Mouse (Mus musculus) left cerebral cortex, postnatal 4 days (tissue): ENCODE results near the gene Pdgfra. TPM values are rescaled to one million over a fixed set of nuclear protein-coding genes. Genes with fewer than 3 reads are reported as not detected.

Experiments used
- DNase-seq: peaks from one replicate; pipeline ENCODE4 v3.0.0-alpha.2; 2022
- intact Hi-C: fragments of 180-260 bp; cut with DNase I; formaldehyde crosslinking; loops from one replicate; pipeline ENCODE4 v1.15.1; 2025
- microRNA-seq: library from miRNA; unstranded; fragments of <30 nt; microRNA quantifications from one replicate; pipeline ENCODE4 v1.2.0, GENCODE M21; 2022
- total RNA-seq, 2 experiments: library from RNA; stranded (reverse); gene quantifications; 2 replicates each; pipeline ENCODE4 v1.2.3; 2021

Gene Pdgfra
- total RNA-seq, 2 experiments from 2014 or later: 61.5 to 68.4 TPM

DNA sequence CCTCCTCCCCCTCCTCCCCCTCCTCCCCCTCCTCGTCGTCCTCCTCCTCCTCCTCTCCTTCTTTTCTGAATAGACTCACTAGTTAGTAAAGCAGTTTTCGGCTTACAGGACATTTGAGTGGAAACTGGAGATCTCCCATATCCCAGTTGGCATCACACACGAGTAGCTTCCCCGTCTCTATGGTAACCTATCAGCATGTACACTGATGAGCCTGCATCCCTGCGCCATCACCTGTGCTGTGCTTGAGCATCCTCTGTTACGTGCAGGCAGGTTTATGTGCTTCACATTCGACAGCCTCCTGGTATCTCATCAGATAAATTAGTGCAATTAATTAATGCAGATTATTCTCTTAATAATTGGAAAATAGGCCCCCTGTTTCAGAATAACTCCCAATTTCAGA, 46.3 kb downstream of the Pdgfra start:
- intact Hi-C loops: no loop called here

GRCm38 (mm10) chr5:75199698-75200365, 47.7 kb downstream of the Pdgfra start:
- DNase-seq: no peak

More for the DNA sequence above, 46.3 kb downstream of the Pdgfra start:
- DNase-seq: no peak

DNA sequence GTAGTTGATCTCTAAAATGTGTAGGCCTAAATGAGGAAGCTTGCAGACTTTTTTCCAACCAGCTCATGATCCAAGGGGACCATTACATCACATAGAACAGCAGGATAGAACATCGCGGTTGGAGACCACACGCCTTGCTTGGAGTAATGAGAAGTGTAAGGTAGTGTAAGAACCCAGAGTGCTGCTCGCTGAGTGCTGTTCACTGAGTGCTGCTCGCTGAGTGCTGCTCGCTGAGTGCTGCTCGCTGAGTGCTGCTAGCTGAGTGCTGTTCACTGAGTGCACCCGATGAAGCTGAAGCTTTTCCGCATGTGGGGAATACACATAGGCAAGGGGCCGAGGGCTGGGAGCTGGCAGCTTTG, 48.3 kb downstream of the Pdgfra start:
- DNase-seq: no peak

More at GRCm38 (mm10) chr5:75199698-75200365, 47.7 kb downstream of the Pdgfra start:
- intact Hi-C loops: no loop called here

GRCm38 (mm10) chr5:75207905-75208304, 55.8 kb downstream of the Pdgfra start:
- DNase-seq: no peak
- intact Hi-C loops: no loop called here

More for the DNA sequence above, 48.3 kb downstream of the Pdgfra start:
- intact Hi-C loops: no loop called here

DNA sequence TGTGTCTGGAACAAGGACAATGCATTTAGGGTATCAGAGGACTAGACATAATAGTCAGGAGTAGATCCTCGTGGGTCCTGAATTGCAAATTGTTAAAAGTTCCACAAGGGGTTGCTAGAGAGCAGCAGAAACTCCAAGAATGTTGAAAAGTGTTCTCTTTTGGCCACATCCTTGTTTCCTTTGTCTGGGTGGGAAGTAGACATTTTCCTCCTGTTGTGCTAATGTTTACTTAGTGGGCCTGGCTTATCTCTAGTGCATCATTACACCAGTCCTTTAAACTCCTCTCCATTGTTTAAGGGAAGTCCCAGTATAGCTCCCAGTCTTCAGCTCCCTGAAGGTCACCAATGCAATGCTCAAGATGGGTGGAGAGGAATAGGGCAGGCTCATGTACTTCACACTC, 57.9 kb downstream of the Pdgfra start:
- intact Hi-C loops: loop anchor here (5.0 to 10.0 kb wide), 3 partner anchors 135 to 642 kb away; partner anchors contain the start of gene Kit
- no peak for DNase-seq

DNA sequence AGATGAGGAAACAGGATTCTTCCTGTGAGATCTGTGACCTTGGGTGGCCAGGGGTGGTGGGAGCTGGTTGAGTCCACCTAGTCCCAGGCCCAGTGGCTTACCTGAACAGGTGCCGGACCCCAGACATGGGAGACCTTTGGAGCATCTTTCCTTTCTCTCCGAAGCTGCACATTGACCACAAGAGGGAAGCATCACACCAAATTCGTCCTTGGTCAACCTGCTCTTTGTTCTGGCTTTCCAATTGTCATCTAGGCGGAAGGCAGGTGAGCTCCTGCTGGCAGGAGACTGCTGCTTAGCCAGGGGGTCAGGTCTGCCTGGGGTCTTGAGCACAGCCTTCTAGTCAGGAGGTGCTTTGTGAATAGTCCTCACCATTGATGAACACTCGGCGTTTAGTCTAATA, 62.4 kb downstream of the Pdgfra start:
- DNase-seq: no peak
- intact Hi-C loops: loop anchor here (5.0 to 10.0 kb wide), 3 partner anchors 130 to 638 kb away; partner anchors contain the start of gene Kit

GRCm38 (mm10) chr5:75214929-75215328, 62.8 kb downstream of the Pdgfra start:
- intact Hi-C loops: loop anchor here (5.0 to 10.0 kb wide), 3 partner anchors 130 to 637 kb away; partner anchors contain the start of gene Kit
- DNase-seq: no peak

DNA sequence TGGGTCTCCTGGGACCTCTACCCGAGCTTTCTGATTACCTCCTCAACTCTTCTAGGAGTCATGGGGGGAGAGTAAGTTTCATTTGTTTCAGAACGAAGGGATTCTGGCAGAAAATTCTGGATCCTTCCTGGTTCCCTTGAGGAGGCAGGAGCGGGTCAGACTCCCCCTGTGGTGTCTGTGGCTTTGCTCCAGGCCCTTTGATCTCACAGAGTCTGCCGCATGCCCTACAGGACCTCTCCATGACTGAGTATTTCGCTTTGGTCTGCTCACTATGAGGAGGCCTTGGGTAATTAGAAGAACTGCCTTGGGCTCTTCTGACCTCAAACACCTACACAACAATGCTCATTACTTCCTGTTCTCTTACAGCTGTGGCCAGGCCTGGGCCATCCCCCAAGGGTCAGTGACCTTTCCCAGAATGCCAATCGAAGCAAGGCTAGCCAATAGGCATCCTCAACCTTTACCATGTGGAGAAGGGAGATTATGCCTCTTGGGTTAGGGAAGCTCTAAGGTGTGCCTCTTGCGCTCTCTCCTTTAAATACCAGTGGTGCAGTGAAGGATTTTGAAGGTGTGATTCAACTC, 63.7 kb downstream of the Pdgfra start:
- no peak for DNase-seq
- intact Hi-C loops: loop anchor here (10.0 kb wide), 2 partner anchors 129 to 359 kb away; partner anchors contain the start of gene Kit

- intact Hi-C loops: no loop called here
- no peak for DNase-seq
These were observed 69.5 kb downstream of the Pdgfra start for GRCm38 (mm10) chr5:75221610-75222009.

- peak; percentile 47 for DNase-seq
- intact Hi-C loops: no loop called here
These were observed 70.6 kb downstream of the Pdgfra start for GRCm38 (mm10) chr5:75222491-75223265.

DNA sequence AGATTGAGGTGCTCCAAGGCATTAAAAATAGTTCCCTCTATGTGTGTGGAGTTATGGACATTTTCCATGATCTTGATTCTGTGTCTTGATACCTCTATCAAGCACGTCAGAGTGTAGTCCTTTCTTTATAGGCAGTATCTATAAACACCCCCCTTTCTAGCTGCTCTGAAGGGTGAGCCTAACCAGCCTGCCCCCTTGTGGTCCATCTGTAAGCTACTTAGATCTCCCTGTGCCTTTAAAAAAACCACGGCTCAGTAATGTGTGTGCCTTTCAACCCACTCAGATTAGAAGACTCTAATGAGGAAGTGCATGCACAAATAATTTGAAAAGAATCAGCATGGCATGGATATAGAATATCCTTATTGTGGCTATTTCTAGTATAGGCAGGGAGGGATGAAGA, 86.3 kb downstream of the Pdgfra start:
- intact Hi-C loops: no loop called here
- peak; percentile 38 for DNase-seq

DNA sequence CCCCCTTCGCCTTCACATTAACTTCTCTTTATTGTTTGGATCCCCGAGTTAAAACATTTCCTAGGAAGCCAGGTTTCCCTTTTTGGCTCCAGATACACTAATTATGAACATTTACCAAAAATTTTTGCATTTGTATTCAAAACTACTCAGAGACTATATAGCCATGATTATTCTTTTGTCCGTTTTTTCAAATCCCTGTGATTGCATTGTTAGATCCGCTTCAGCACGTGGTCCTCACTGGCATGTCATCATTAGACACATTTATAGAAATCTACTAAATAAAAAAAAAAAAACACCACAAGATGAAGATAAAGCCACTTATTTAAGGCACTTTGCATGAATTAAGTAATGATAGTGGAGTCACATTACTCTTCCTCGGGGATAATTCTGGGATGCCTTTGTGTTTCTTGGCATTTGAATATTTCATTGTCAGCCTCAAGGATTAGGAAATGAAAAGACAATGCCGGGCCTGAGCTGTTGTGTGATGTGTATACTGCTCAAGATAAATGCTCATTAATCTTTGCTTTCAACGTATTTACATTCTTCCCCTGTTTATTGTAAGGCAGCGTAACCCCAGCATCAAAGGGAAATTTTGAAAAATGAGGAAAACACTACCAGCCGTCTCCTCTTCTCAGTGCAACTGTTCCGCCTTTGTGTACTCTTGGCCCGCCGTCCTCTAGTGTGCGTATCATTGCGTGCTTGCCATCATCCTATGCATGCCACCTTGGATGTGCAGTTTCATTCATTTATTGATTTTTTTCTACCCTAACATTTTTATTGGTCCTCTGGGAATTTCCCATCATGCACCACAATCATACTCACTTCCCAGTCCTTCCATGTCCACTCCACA, 87.1 kb downstream of the Pdgfra start:
- no peak for DNase-seq
- intact Hi-C loops: no loop called here

DNA sequence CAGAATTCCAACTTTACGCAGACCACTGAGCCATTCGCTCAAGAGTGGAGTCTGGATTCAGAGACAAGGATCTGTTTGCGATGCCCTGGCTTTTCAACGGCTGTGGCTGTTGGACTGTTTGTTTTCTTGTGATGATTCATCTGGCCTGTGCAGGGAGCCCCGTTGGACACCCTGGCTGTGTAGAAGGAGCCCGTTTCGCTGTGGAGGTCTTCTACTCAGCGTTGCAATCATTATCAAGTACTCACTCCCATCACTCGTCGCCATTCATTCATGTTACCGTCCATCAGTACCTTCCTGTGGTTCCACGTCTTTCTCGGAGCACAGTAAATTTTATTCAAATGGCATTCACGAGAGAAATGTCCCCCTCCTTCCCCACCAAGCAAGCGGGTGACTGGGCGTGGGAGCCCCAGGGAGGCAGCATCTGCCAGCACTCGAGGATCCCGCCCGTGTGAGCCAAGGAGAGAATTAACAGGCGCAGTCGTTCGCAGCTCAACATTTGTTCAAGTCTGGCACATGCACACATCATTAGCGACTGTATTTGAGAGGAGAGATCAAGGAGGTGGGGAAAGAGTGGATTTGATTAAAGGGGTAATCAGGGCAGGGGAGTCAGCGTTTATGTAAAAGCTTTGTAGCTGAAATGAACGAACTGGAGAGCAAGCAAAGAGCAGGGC, 95.1 kb downstream of the Pdgfra start:
- DNase-seq: peak; percentile 39
- intact Hi-C loops: no loop called here

Small RNA genes lying within 50 kb of the gene (microRNA-seq; reads per million reads assigned to microRNA genes)
- gene Mir7025: not detected

Other genes with a start within 250 kb of the Pdgfra start
- gene Chic2, start 107.5 kb upstream of the Pdgfra start, total RNA-seq: 10 to 100 TPM; 26.3 to 34.4 TPM
- under 1 TPM; 0.85 to 0.98 TPM for gene Gsx2, start 76.7 kb upstream of the Pdgfra start, total RNA-seq